Mouse (Mus musculus): ENCODE data around the gene Rpl22l1. TPM values are rescaled to one million over a fixed set of nuclear protein-coding genes. Genes with fewer than 3 reads are reported as not detected.
"Not testable (repeated sequence)": the region's sequence is repeated elsewhere in the genome, so short reads cannot be mapped to it uniquely, and the experiment has no call there.

Rpl22l1 gene
- polyA plus RNA-seq, 2 experiments, result 191 to 416 TPM

- not testable (repeated sequence) for H3K27me3 ChIP-seq (ENCODE audit: control insufficient read depth, insufficient read depth, low read length); ATAC-seq (ENCODE audit: insufficient read depth)
- 51% methylated on average over 4 of the region's 4 CpGs for WGBS (ENCODE audit: insufficient replicate concordance)
Observed at GRCm38 (mm10) chr3:28772919-28773318, 32.3 kb upstream of the Rpl22l1 start.

GRCm38 (mm10) chr3:28775361-28775760 lies 29.9 kb upstream of the Rpl22l1 start:
- Histone ChIP-seq H3K9me3 (ENCODE audit: control insufficient read depth, low read length) (no peaks in the 10 kb centered on the region), H3K27me3 (ENCODE audit: control insufficient read depth, insufficient read depth, low read length) (no peaks in the 10 kb centered on the region), H3K4me2 (ENCODE audit: low read depth) (peak overlapping the region; percentile 98), H3K36me3 (replicated peaks; ENCODE audit: control insufficient read depth, insufficient read depth, low read depth) (no peaks in the 10 kb centered on the region), H3K27ac (peak overlapping the region; percentile 100), H3K9ac (replicated peaks) (peak overlapping the region; percentile 81), H3K4me3 (ENCODE audit: insufficient read depth in 1 of 2, low read depth in 2 of 2, low read length in 2 of 2) (peak overlapping the region; percentile 8 to 38), H3K4me1 (replicated peaks; ENCODE audit: control insufficient read depth in 2 of 2, insufficient read depth in 2 of 2, low read length in 1 of 2) (peaks cover 34 to 38% of the 10 kb centered on the region in 2 experiments)
- TF ChIP-seq EP300 (IDR thresholded peaks at IDR 0.05; ENCODE audit: low read depth), result peak; percentile 89
- no peak for TF ChIP-seq CTCF (IDR thresholded peaks at IDR 0.05; ENCODE audit: low read depth)
- peak; percentile 70 to 77 (median 74) for DNase-seq (ENCODE audit: low read depth in 3 of 3, low spot score in 3 of 3)
- peak; percentile 78 for ATAC-seq (ENCODE audit: insufficient read depth)
- 18% methylated on average over 7 of the region's 7 CpGs for WGBS (ENCODE audit: insufficient replicate concordance)

More at GRCm38 (mm10) chr3:28772919-28773318, 32.3 kb upstream of the Rpl22l1 start:
- not testable (repeated sequence) for H3K9me3 ChIP-seq (ENCODE audit: control insufficient read depth, low read length); H3K4me2 ChIP-seq (ENCODE audit: low read depth); DNase-seq (ENCODE audit: low read depth in 3 of 3, low spot score in 3 of 3); H3K4me3 ChIP-seq (ENCODE audit: insufficient read depth in 1 of 2, low read depth in 2 of 2, low read length in 2 of 2); H3K27ac ChIP-seq; H3K9ac ChIP-seq (replicated peaks); H3K36me3 ChIP-seq (replicated peaks; ENCODE audit: control insufficient read depth, insufficient read depth, low read depth)
- peak; percentile 64 for TF ChIP-seq CTCF (IDR thresholded peaks at IDR 0.05; ENCODE audit: low read depth)
- H3K4me1 ChIP-seq (replicated peaks; ENCODE audit: control insufficient read depth in 2 of 2, insufficient read depth in 2 of 2, low read length in 1 of 2), result peaks cover 34 to 35% of the 10 kb centered on the region in 2 experiments

DNA sequence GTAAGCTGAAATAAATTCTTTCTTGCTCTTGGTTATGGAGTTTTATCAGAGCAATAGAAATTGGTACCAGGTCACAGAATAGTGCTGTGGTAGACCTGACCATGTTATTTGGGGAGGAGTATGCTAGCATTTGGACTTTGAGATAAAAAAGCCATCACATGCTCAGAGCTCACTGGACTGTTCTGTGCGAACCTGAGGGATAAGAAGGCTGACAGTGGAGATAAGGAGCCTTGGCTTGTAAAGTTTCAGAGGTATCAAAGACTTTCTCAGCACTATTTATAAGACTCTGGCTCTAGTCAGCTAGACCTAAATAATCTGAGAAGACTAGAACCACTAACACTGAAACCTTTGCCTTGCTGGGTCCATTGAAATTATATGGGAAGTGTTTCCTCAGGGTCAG lies 29.3 kb upstream of the Rpl22l1 start:
- H3K9me3 ChIP-seq (ENCODE audit: control insufficient read depth, low read length), result no peaks in the 10 kb centered on the region
- no peaks in the 10 kb centered on the region for H3K36me3 ChIP-seq (replicated peaks; ENCODE audit: control insufficient read depth, insufficient read depth, low read depth)
- peak overlapping the region; percentile 98 for H3K4me2 ChIP-seq (ENCODE audit: low read depth)
- 7% methylated on average over 1 of the region's 1 CpGs for WGBS (ENCODE audit: insufficient replicate concordance)
- H3K27ac ChIP-seq, result peak overlapping the region; percentile 100
- TF ChIP-seq CTCF (IDR thresholded peaks at IDR 0.05; ENCODE audit: low read depth) (no peak), EP300 (IDR thresholded peaks at IDR 0.05; ENCODE audit: low read depth) (peak; percentile 90)
- DNase-seq (ENCODE audit: low read depth in 3 of 3, low spot score in 3 of 3) (peak; percentile 80 to 87 (median 81)), ATAC-seq (ENCODE audit: insufficient read depth) (peak; percentile 92)
- peak overlapping the region; percentile 81 for H3K9ac ChIP-seq (replicated peaks)
- H3K27me3 ChIP-seq (ENCODE audit: control insufficient read depth, insufficient read depth, low read length), result no peaks in the 10 kb centered on the region
- H3K4me3 ChIP-seq (ENCODE audit: insufficient read depth in 1 of 2, low read depth in 2 of 2, low read length in 2 of 2), result peak overlapping the region; percentile 33 to 38
- peaks cover 40 to 43% of the 10 kb centered on the region in 2 experiments for H3K4me1 ChIP-seq (replicated peaks; ENCODE audit: control insufficient read depth in 2 of 2, insufficient read depth in 2 of 2, low read length in 1 of 2)

DNA sequence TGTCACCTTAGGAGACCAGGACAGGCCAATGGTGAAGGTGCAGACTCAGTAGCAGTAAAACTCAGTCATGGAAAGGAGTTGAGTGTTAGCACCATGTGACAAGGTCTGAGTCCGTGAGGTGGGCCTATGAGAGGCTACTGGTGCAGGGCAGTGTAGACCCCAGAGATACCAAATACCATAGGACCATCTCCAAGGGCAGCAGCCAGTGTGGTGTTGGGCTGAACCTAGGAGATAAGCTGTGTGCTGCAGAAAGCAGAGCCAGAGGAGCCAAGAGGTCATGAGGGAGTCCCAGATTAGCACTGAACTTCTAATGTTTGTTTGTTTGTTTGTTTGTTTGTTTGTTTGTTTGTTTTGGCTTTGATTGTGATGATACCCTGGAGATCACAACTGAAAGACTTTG lies 28.7 kb upstream of the Rpl22l1 start:
- peak overlapping the region; percentile 33 to 38 for H3K4me3 ChIP-seq (ENCODE audit: insufficient read depth in 1 of 2, low read depth in 2 of 2, low read length in 2 of 2)
- no peaks in the 10 kb centered on the region for H3K27me3 ChIP-seq (ENCODE audit: control insufficient read depth, insufficient read depth, low read length)
- peaks cover 40 to 43% of the 10 kb centered on the region in 2 experiments for H3K4me1 ChIP-seq (replicated peaks; ENCODE audit: control insufficient read depth in 2 of 2, insufficient read depth in 2 of 2, low read length in 1 of 2)
- DNase-seq (ENCODE audit: low read depth in 3 of 3, low spot score in 3 of 3) (peak; percentile 67 to 72 (median 67)), ATAC-seq (ENCODE audit: insufficient read depth) (peak; percentile 69)
- no peaks in the 10 kb centered on the region for H3K9me3 ChIP-seq (ENCODE audit: control insufficient read depth, low read length)
- H3K27ac ChIP-seq, result peak overlapping the region; percentile 100
- peak overlapping the region; percentile 98 for H3K4me2 ChIP-seq (ENCODE audit: low read depth)
- WGBS (ENCODE audit: insufficient replicate concordance), result 9% methylated on average over 1 of the region's 1 CpGs
- no peak for TF ChIP-seq CTCF (IDR thresholded peaks at IDR 0.05; ENCODE audit: low read depth)
- TF ChIP-seq EP300 (IDR thresholded peaks at IDR 0.05; ENCODE audit: low read depth), result peak; percentile 71
- H3K9ac ChIP-seq (replicated peaks), result peak overlapping the region; percentile 81
- H3K36me3 ChIP-seq (replicated peaks; ENCODE audit: control insufficient read depth, insufficient read depth, low read depth), result no peaks in the 10 kb centered on the region

GRCm38 (mm10) chr3:28780511-28780910 lies 24.7 kb upstream of the Rpl22l1 start:
- TF ChIP-seq CTCF (IDR thresholded peaks at IDR 0.05; ENCODE audit: low read depth) (no peak), EP300 (IDR thresholded peaks at IDR 0.05; ENCODE audit: low read depth) (no peak)
- DNase-seq (ENCODE audit: low read depth in 3 of 3, low spot score in 3 of 3), result no peak
- no peak overlapping the region for H3K9ac ChIP-seq (replicated peaks)
- peak overlapping the region; percentile 71 for H3K4me2 ChIP-seq (ENCODE audit: low read depth)
- H3K9me3 ChIP-seq (ENCODE audit: control insufficient read depth, low read length), result no peaks in the 10 kb centered on the region
- ATAC-seq (ENCODE audit: insufficient read depth), result no peak
- no peaks in the 10 kb centered on the region for H3K27me3 ChIP-seq (ENCODE audit: control insufficient read depth, insufficient read depth, low read length)
- no peak overlapping the region for H3K27ac ChIP-seq
- H3K4me1 ChIP-seq (replicated peaks; ENCODE audit: control insufficient read depth in 2 of 2, insufficient read depth in 2 of 2, low read length in 1 of 2), result peaks cover 27 to 34% of the 10 kb centered on the region in 2 experiments
- H3K4me3 ChIP-seq (ENCODE audit: insufficient read depth in 1 of 2, low read depth in 2 of 2, low read length in 2 of 2), result no peak overlapping the region
- WGBS (ENCODE audit: insufficient replicate concordance), result 69% methylated on average over 9 of the region's 9 CpGs
- no peaks in the 10 kb centered on the region for H3K36me3 ChIP-seq (replicated peaks; ENCODE audit: control insufficient read depth, insufficient read depth, low read depth)
